Mouse (Mus musculus) layer of hippocampus, adult 6 months (tissue): ENCODE data around the gene Mul1. TPM values are rescaled to one million over a fixed set of nuclear protein-coding genes. Genes with fewer than 3 reads are reported as not detected.

Experiments used
- long read RNA-seq, 2 experiments: library from polyadenylated mRNA; unstranded; transcript quantifications; one replicate each; pipeline ENCODE4 v2.0.0; 2019 to 2020
- polyA plus RNA-seq: library from polyadenylated mRNA; unstranded; fragments of <200 nt; fragmentation: Nextera tagmentation; gene quantifications from 2 replicates; pipeline ENCODE4 v1.2.3, GENCODE M21; 2021

Mul1 gene
- 27.6 and 28.1 TPM in 2 replicates for polyA plus RNA-seq
- long read RNA-seq, experiment 1, transcript Mul1-201 (4 exons, 3,733 nt): major isoform, 42 of 66 reads
- long read RNA-seq, experiment 1, partial matches to known transcripts: 0 of 66 reads
- long read RNA-seq, experiment 1, other reads (novel, unspliced or antisense): 24 of 66 reads
- long read RNA-seq, experiment 2, transcript Mul1-201 (4 exons, 3,733 nt): major isoform, 98 of 150 reads
- long read RNA-seq, experiment 2, partial matches to known transcripts: 0 of 150 reads
- long read RNA-seq, experiment 2, other reads (novel, unspliced or antisense): 52 of 150 reads

DNA sequence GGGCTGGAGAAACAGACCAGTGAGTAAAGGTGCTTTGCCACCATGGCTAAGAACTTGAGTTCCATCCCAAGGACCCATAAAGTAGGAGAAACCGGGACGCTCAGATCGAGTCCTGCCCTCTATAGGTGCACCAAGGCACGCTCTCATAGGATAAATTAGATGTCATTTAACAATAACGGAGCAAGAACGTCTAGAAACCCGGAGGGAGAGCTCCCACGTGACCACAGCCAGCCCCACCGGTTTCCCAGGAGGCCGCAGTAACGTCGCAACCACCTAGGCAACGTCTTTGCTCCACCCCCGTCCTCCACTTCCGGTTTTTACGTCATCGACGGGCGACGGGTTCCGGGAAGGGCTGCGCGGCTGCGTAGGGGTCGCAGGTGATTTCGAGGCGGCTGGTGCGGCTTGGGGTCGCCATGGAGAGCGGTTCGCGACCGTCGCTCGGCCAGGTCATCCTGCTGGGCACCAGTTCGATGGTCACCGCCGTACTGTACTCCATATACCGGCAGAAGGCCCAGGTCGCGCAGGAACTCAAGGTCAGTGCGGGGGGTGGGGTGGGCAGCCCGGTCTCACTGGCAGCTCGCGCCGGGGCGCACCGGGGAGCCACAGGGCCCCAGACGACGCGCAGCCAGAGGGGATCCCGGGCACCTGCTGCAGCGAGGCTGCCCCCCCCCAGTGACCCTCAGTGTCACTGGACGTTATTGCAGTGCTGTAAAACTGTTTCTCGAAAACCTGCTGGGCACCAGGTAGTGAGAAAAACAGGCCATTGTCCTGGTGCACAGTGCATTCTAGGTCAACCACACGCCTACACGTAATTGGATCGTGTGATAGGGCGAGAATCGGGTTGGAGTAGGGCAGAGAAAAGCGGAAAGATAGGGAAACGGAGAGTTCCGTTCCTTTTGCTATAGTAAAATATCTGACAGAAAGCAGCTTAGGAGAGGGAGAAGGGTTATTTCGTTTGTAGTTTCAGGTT, at the start of gene Mul1:
Gene Mul1, plus strand, starts transcription at position 325 of the 970 bp plus-strand sequence.

DNA sequence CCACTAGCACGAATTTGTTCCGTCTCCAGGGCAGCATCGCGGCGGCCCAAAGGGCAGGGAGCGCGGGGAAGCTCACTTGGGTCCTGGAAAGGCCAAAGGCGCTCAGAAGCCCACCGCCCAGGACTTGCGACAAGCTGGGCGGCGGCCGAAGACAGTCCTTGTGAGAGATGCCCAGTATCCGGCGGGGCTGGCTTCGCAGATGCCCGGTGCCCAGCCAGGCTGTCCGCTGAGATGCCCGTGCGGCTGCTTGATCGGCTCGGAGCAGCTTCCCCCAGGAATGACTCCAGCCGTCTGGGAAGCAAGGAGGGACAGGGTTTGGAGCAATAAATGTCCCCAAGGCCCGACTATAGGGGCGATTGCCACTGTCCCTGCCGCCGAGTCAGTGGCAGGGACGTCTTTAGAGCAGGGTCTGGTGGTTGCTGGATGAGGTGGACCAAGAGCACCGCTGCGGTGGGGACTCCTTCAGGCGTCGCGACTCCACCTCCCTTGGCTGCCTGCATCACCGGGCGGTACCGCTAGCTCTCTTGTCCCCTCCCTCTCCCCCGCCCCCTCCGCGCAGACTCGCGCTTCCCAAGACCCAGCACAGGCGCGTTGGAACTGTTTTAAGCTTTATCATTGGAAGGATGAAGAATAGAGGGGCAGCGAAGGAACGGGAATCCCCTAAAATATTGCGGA, 38.4 kb upstream of the Mul1 start, which contains the start of gene Fam43b:
Gene Fam43b, minus strand, starts transcription at position 558 of the 675 bp plus-strand sequence.

DNA sequence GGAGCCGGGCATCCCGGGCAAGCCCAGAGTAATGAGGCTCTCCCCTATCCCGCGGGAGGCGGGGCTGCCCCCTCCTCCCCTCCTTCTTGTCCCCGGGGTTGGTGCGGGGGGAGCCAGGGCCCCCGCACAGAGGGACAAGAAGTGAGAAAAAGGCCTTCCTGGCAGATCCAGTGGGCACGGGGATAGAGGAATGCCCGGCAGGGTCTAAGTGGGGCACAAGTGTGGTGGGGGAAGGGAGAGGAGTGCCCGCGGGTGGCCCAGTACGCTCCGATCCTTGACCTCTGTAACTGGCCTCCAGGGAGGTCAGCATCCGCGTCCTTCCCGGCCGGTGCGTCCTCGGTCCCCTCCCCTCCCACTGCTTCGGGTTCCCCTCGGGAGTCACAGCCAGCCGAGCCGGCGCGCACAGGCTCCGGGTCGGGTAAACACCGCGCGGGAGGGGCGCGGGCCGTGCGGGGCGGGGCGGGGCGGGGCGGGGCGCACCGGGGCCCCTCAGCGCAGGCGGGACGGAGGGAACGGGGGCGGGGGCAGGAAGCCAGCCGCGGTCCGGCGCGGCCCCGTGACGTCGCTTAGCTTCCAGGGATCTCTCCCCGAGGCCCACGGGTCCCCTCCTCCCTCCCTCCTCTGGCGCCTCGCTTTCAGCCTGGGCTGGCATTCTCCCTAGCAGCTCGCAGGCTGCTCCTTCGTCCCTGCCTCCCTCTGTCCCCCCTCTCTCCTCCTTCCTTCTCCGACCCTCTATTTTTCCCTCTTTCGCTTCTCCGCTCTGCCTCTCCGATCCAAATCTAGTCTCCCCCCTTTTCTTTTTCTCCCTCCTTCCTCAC, 19.5 kb downstream of the Mul1 start, which contains the start of gene Camk2n1:
Gene Camk2n1, plus strand, starts transcription at position 562 of the 818 bp plus-strand sequence.

Other genes starting within 250 kb of the Mul1 start
- gene Hp1bp3, start 218.4 kb upstream of the Mul1 start, polyA plus RNA-seq: 258 and 263 TPM in 2 replicates
- 17.9 and 19.7 TPM in 2 replicates for gene Sh2d5, start 184.3 kb upstream of the Mul1 start, polyA plus RNA-seq
- gene Kif17, start 184.2 kb upstream of the Mul1 start, polyA plus RNA-seq: 6.7 and 7.3 TPM in 2 replicates
- gene Ddost, start 129.9 kb upstream of the Mul1 start, polyA plus RNA-seq: 180 and 182 TPM in 2 replicates
- gene Pink1, start 108.4 kb upstream of the Mul1 start, polyA plus RNA-seq: 222 and 265 TPM in 2 replicates
- 2.2 and 2.3 TPM in 2 replicates for gene Cda, start 66.7 kb upstream of the Mul1 start, polyA plus RNA-seq
- gene Fam43b, start 38.1 kb upstream of the Mul1 start, polyA plus RNA-seq: 13.3 and 16.9 TPM in 2 replicates
- gene Camk2n1, start 19.6 kb downstream of the Mul1 start, polyA plus RNA-seq: 34.4 and 49.0 TPM in 2 replicates
- gene Vwa5b1, start 201.2 kb downstream of the Mul1 start, polyA plus RNA-seq: 2.0 and 3.8 TPM in 2 replicates